Mouse (Mus musculus) left cerebral cortex, adult 2 months (tissue): Measurements from ENCODE around the gene Col4a2. TPM values are rescaled to one million over a fixed set of nuclear protein-coding genes. Genes with fewer than 3 reads are reported as not detected.

Experiments
- DNase-seq, 2 experiments: peaks; one replicate each; pipeline ENCODE4 v3.0.0; 2021 to 2022; ENCODE audit warnings: low spot score in 2 of 2, mixed read lengths in 1 of 2; ENCODE audit errors: extremely low spot score in 1 of 2
- H3K27ac ChIP-seq: fragments of 200-600 bp; 2 replicates; pipeline ENCODE4 v1.8.1; 2022
- H3K4me3 ChIP-seq: fragments of 200-600 bp; 2 replicates; pipeline ENCODE4 v1.8.1; 2022
- CTCF ChIP-seq: fragments of 200-600 bp; IDR thresholded peaks from 2 replicates; pipeline ENCODE4 v1.8.1; 2022; ENCODE audit warnings: antibody characterized with exemption, mild to moderate bottlenecking, moderate library complexity
- intact Hi-C: fragments of 180-260 bp; cut with DNase I; formaldehyde crosslinking; loops from one replicate; pipeline ENCODE4 v1.15.1; 2025
- total RNA-seq, 2 experiments: library from RNA; stranded (reverse); gene quantifications; 2 replicates each; pipeline ENCODE4 v1.2.3; 2021

The Col4a2 gene
- total RNA-seq, 2 experiments from 2014 or later, result 57.1 to 60.9 TPM

DNA sequence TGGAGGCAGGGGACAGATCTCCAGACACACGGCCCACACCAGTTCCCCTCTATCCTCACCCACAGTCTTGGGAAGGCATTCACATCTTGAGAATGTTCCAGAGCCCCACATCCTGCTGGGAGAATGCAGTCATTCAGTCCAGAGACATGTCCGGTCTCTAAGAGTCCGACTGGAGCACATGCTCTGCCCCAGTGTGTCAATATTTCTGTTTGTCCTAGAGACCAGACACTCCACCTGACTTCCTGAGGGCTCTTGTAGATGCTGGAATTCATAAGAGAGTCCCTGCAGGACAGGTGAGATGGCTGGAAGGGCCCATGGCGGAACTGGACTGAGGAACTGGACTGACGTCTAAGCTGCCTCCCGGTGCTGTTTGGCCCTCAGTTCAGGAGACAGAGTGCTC lies 38.8 kb downstream of the Col4a2 start:
- H3K4me3 ChIP-seq, result no peak overlapping the region
- no peak for TF ChIP-seq CTCF
- H3K27ac ChIP-seq, result no peak overlapping the region
- no peak for DNase-seq
- intact Hi-C loops, result no loop called here

DNA sequence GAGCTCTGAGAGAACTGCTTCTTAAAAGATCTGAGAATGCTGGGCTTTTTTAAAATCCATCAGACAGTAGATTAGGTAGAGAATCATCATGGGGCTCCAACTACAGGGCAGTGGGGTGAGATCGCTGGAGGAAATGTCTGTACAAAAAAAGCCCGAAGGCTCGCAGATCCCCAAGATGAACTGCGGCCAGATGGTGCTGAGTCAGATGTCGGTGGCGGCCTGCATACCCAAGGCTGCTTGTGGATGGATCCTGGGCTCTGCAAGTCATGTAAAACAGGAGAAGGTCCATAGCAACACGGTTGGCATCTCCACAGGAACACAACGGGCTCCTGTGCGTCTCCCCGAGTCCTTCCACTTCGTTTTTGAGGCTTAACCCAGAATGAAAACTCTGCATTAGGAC lies 39.9 kb downstream of the Col4a2 start:
- no peak for TF ChIP-seq CTCF
- peak; percentile 26 to 52 for DNase-seq
- Histone ChIP-seq H3K4me3 (no peak overlapping the region), H3K27ac (peak overlapping the region; percentile 29)
- intact Hi-C loops, result no loop called here

DNA sequence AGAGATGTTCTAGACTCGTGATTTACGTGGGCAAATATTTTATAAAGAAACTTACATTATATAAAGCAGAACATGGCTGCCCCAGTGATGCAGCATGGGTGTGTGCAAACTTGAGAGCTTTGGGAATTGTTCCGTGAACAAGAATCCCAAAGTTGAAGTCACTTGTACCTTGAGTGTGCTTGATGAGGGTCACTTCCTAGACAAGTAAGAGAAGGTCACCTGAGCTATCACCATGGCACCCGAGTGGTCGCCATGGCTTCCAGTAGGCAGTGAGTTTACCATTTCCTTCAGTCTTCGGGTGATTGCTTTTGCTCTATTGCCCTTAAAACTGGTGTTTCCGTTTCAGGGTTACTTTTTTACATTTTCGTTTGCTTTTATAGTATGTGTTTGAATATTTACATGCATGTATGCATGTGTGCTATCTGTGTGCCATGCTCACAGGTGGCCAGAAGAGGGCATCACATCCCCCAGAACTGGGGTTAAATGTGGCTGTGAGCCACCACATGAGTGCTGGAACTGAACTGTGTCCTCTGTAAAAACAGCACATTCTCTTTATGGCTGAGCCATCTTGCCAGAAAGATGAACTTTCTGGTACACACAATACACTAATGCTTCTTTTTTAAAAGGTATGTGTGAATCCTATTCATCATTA lies 42.3 kb downstream of the Col4a2 start:
- intact Hi-C loops, result no loop called here
- peak; percentile 27 for TF ChIP-seq CTCF
- H3K27ac ChIP-seq, result no peak overlapping the region
- DNase-seq, result no peak
- no peak overlapping the region for H3K4me3 ChIP-seq

DNA sequence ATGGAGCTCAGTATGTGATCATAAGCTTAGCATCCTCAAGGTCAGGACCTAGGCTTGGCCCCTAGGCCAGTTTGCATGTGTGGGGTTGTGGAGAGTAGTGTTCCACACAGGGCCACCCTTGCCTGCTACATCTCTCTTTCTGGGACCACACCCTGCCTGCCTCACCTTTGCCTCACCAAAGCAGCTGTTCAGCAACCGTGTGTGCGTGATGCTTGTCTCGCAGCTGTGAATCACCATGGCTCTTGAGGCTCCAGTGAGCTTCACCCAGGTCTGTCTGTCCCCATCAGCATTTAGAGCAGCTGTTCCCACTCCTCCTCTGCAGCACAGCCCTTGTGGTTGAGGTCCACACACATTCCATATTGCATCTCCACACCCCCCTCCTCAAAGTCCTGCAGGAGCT lies 43.3 kb downstream of the Col4a2 start:
- no peak for TF ChIP-seq CTCF
- intact Hi-C loops, result no loop called here

DNA sequence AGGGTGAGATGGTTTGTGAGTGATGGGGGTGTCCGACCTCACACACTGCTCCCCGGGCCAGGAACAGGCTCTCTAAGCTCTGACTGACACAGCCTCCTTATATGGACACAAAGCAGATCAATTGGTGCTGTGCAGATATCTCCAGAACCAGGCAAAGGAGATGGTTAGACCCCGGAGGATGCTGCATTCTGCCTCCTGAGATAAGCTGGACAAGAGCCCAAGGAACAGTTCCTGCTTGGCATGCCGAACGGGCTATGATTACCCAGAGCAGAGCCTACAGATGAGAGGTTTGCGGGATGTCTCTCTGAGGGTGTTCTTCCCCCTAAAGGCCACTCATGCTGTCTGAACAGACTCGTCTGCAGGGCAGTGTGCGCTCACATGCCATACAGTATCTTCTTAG lies 44.2 kb downstream of the Col4a2 start:
- no peak overlapping the region; the same call in 1 of the 2 replicates for H3K27ac ChIP-seq
- DNase-seq, result no peak
- H3K4me3 ChIP-seq, result no peak overlapping the region
- no peak for TF ChIP-seq CTCF
- intact Hi-C loops, result no loop called here

More for the DNA sequence above, 43.3 kb downstream of the Col4a2 start:
- no peak overlapping the region for H3K4me3 ChIP-seq
- DNase-seq, result no peak
- no peak overlapping the region for H3K27ac ChIP-seq

DNA sequence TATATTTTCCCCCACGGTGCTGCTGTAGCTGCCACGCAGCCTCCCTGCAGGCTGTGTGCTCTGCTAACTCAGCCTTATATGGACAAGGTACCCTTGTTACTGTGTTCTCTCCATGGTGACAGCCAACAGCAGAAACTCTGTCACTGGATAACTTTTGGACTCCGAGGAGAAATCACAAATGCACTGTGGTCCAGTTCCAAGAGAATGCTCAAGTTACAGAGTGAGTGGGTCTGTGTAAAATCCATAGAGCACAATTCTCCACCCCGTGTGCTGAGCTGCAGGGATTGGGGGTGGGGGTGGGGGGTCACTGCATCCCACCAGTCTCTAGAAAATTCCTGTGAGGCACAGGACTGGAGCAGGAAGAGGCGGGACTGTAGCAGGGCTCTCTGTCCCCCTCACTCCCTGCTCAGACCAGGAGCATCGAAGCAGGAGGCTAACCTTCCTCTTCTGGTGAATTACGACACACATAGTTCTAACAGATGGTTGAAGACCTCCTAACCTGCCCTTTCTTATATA lies 45.4 kb downstream of the Col4a2 start:
- DNase-seq, result no peak
- intact Hi-C loops, result no loop called here
- no peak for TF ChIP-seq CTCF
- no peak overlapping the region for H3K4me3 ChIP-seq
- no peak overlapping the region for H3K27ac ChIP-seq

DNA sequence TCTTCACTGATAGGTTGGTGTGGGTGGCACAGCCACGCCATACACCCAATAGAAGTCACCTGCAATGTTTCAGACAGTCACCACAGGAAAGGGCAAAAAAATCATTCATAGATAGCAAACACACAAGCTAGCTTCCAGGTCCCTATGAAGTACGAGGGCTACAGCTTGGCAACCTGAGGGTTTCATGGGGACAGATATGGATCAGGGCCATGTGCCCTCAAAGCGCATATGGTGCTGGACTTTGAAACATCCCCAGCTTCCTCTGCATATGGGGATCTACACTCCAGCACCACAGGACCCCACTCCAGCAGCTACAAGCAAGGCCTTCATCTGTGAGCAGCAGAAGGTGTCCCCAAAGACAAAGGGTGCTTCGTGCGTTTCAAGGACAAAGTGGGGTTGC lies 47.2 kb downstream of the Col4a2 start:
- no peak for DNase-seq
- TF ChIP-seq CTCF, result no peak
- intact Hi-C loops, result no loop called here

DNA sequence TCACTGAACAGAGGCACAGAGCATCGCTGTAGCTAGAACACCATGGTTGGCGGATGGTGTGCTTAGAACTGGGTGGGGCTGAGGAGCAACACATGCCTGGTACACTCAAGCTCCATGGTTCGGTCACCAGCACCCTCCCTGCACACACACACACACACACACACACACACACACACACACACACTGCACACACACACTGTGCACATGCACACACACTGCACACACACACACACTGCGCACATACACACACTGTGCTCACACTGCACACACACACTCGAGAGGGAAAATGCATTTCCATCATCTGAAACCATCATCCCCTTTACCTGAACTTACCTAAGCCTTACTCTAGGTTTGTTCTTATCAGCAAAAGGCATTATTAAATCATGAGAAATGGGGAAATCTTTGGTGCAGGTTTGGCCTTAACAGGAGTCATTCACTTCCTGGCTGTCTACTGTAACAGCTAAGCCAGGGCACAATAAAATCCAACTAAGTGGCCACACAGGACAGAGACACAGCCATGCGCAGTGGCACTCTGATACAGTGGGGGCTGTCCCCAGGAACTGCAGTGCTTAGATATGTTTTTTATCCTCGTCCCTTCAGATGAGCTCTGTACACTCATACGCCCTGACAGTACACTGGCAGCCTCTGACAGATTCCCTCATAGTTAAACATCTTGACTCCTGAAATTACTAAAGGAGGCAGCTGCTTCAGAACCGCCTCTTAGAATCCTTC lies 49.1 kb downstream of the Col4a2 start:
- intact Hi-C loops, result no loop called here
- no peak overlapping the region for H3K4me3 ChIP-seq
- DNase-seq, result no peak
- H3K27ac ChIP-seq, result no peak overlapping the region
- no peak for TF ChIP-seq CTCF

More for the DNA sequence above, 47.2 kb downstream of the Col4a2 start:
- Histone ChIP-seq H3K27ac (no peak overlapping the region), H3K4me3 (no peak overlapping the region)

DNA sequence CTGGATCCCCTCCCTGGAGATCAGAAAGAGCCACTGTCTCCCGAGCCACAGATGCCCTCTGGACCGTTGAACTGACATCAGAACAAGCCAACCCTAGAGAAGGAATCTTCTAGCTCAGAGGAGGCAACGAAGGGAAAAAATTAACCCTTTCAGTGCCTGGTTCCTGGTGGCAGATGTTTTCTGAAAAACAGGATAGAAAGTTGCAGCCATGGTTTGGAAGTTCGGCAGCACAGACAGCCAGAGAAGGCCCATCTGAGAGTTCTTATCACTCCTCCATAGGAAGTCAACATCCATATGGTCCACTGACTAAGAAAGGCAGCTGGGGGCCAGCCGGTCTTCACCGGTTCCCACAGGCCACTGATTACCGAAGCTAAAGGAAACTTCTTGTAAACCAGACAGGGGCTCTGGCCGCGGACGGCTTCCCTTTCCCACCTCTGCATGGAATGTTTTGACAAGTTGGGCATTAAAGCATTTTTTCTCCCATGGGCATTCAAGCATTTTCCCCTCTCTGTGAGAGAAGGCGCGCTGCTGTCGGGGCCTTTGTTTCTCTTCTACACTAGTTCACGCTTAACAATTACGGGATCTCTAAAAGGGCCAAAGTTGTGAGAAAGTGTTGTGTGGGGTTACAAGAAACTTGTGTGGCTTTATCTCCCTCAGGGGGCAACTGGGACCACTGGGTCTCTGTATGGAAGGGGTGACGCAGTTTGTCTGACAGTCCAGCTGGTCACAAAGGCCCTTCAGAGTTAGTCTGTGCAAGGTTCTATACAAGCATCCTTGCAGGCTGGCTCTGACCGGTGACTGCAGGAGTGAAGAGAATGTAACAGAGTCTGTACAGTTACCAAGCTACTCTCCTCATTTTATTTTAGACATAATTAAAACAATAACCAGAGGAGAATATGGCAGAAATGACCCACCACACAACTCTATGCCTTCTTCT lies 49.9 kb downstream of the Col4a2 start:
- intact Hi-C loops, result no loop called here
- no peak for TF ChIP-seq CTCF
- DNase-seq, result no peak
- no peak overlapping the region for H3K27ac ChIP-seq
- no peak overlapping the region for H3K4me3 ChIP-seq

DNA sequence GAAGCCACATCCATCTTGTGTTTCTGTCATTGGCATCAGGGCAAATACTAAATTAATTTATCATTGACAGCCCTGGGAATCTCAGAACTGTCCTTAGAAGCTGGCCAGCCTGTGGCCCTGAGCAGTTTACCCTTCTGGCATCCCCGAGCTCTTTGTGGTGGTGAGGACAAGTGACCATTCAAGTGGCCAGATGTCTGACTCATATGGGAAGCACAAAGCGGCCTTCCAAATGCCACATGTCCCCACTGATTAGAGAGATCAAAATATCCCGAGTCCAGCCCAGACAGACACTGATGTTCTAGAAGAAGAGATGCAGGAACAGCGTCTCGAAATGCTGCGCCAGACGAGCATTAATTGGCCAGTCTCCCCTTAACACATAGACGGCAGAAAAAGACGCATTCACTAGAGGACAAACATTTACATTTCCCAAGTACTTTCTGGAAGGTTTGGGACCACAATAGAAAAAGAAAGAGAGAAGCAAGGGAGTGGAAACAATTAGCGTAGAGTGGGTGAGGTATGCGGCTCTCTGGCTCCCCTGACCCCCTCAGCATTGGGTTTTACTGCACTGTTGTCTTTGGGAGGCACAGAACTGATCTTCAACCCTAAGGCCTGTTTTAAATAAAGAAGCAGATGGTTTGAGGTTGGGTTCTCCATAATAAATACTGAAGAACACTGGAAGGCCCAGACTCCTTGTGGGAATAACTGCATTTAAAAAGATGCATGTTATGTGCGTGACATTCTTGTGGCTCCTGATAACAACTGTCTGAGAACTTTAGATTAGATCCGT lies 50.9 kb downstream of the Col4a2 start:
- TF ChIP-seq CTCF, result no peak
- intact Hi-C loops, result no loop called here
- H3K4me3 ChIP-seq, result no peak overlapping the region
- no peak overlapping the region for H3K27ac ChIP-seq
- DNase-seq, result no peak

DNA sequence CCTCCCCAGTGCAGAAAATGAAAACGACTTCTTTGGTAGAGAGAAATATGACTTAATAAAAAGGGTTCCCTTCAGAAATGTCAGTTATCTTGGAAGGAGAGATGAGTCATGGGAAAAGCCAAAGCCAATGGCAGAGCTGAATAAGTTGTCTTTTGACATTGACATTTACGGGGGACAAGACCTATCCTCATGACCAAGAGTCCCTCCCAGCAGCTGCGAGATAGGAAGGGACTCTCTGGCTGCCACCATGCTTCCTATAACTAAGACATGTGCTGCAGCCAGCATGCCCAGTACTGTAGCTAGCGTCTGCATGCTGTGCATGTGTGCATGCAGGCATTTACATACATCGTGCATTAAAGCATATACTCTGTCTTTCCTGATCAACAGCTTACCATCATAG lies 53.6 kb downstream of the Col4a2 start:
- intact Hi-C loops, result no loop called here
- Histone ChIP-seq H3K27ac (no peak overlapping the region), H3K4me3 (no peak overlapping the region)
- DNase-seq, result no peak
- no peak for TF ChIP-seq CTCF
